Mouse (Mus musculus) hindbrain, embryonic 13.5 days (tissue): Measurements from ENCODE around the gene Chchd1. TPM values are rescaled to one million over a fixed set of nuclear protein-coding genes. Genes with fewer than 3 reads are reported as not detected.

Source experiments
- ATAC-seq: fragments of 200-750 bp; cut with Nextera tagmentation; 2 replicates; pipeline ENCODE4 v1.8.0; 2017; ENCODE audit warnings: moderate TSS enrichment; ENCODE audit not compliant: low FRiP score
- H3K27ac ChIP-seq: fragments of 300-500 bp; sonication (generic); 2 replicates; pipeline ENCODE4 v1.5.1; 2015; ENCODE audit warnings: inconsistent platforms, mild to moderate bottlenecking, moderate library complexity
- H3K27me3 ChIP-seq: fragments of 300-500 bp; sonication (generic); 2 replicates; pipeline ENCODE4 v1.6.1; 2015; ENCODE audit warnings: mild to moderate bottlenecking, inconsistent platforms
- H3K36me3 ChIP-seq: fragments of 300-500 bp; sonication (generic); 2 replicates; pipeline ENCODE4 v1.6.1; 2015; ENCODE audit warnings: mild to moderate bottlenecking, inconsistent platforms
- H3K4me1 ChIP-seq: fragments of 300-500 bp; sonication (generic); replicated peaks from 2 replicates; pipeline ENCODE4 v1.6.1; 2015; ENCODE audit warnings: inconsistent platforms
- H3K4me2 ChIP-seq: fragments of 300-500 bp; sonication (generic); 2 replicates; pipeline ENCODE4 v1.6.1; 2015; ENCODE audit warnings: inconsistent platforms, mild to moderate bottlenecking, moderate library complexity
- H3K4me3 ChIP-seq: fragments of 300-500 bp; sonication (generic); 2 replicates; pipeline ENCODE4 v1.5.1; 2015; ENCODE audit warnings: mild to moderate bottlenecking, inconsistent platforms
- H3K9ac ChIP-seq: fragments of 300-500 bp; sonication (generic); 2 replicates; pipeline ENCODE4 v1.6.1; 2015; ENCODE audit warnings: mild to moderate bottlenecking, inconsistent platforms
- H3K9me3 ChIP-seq: fragments of 300-500 bp; sonication (generic); 2 replicates; pipeline ENCODE4 v1.6.1; 2016; ENCODE audit warnings: inconsistent platforms
- WGBS: fragments of 180-500 bp; shearing (Covaris S2); methylation state at CpG from one replicate; pipeline ENCODE4 v1.1.7; 2015; 5-methylcytosine and 5-hydroxymethylcytosine counted together
- microRNA-seq: library from miRNA; unstranded; fragments of <30 nt; microRNA quantifications from one replicate; pipeline ENCODE4, GENCODE M21; 2016
- polyA plus RNA-seq: library from polyadenylated mRNA; unstranded; fragments of >200 nt; fragmentation: Nextera tagmentation; extraction: Ambion mirVana; gene quantifications from 2 replicates; pipeline ENCODE4 v1.2.1, GENCODE M21; 2015

Gene Chchd1
- polyA plus RNA-seq, 1 experiment from 2014 or later = 200 TPM

GRCm38 (mm10) chr14:20750503-20750902, 47.7 kb downstream of the Chchd1 start:
- H3K27ac ChIP-seq = no peak overlapping the region
- H3K4me1 ChIP-seq = 0 out of 2 replicates have a peak, but pooled peaks cover 2% of the 10 kb centered on the region
- no peak overlapping the region for H3K4me2 ChIP-seq
- no peak overlapping the region for H3K9ac ChIP-seq
- no peak overlapping the region for H3K4me3 ChIP-seq
- 92% methylated on average over 5 of the region's 5 CpGs for WGBS
- ATAC-seq = no peak
- H3K36me3 ChIP-seq = peaks cover 43% of the 10 kb centered on the region
- H3K27me3 ChIP-seq = no peaks in the 10 kb centered on the region
- H3K9me3 ChIP-seq = no peaks in the 10 kb centered on the region

GRCm38 (mm10) chr14:20753792-20754191, 51.0 kb downstream of the Chchd1 start:
- Histone ChIP-seq H3K36me3 (peaks cover 58% of the 10 kb centered on the region), H3K4me3 (no peak overlapping the region), H3K4me1 (no peaks in the 10 kb centered on the region), H3K27me3 (no peaks in the 10 kb centered on the region), H3K4me2 (no peak overlapping the region), H3K9ac (no peak overlapping the region), H3K9me3 (no peaks in the 10 kb centered on the region), H3K27ac (no peak overlapping the region)
- ATAC-seq = no peak
- WGBS = 90% methylated on average over 3 of the region's 3 CpGs

Small RNA genes lying within 50 kb of the gene (microRNA-seq; reads per million reads assigned to microRNA genes)
- gene Mir6946 = 1.4 reads per million

Other genes with a start within 250 kb of the Chchd1 start
- gene Anxa7, start 222.9 kb upstream of the Chchd1 start, polyA plus RNA-seq = 11.7 and 13.2 TPM in 2 replicates
- gene Mss51, start 206.1 kb upstream of the Chchd1 start, polyA plus RNA-seq = 0.41 and 0.82 TPM in 2 replicates
- gene Ppp3cb, start 156.4 kb upstream of the Chchd1 start, polyA plus RNA-seq = 81.1 and 86.1 TPM in 2 replicates
- 9.3 and 12.1 TPM in 2 replicates for gene Usp54, start 61.9 kb upstream of the Chchd1 start, polyA plus RNA-seq
- gene Myoz1, start 46.5 kb upstream of the Chchd1 start, polyA plus RNA-seq = 0.30 TPM in 1 of 2 replicates, not detected in the other
- gene Synpo2l, start 34.7 kb upstream of the Chchd1 start, polyA plus RNA-seq = 0.23 and 0.30 TPM in 2 replicates
- gene Sec24c, start 28.7 kb upstream of the Chchd1 start, polyA plus RNA-seq = 89.8 and 90.0 TPM in 2 replicates
- gene Fut11, start 8.0 kb upstream of the Chchd1 start, polyA plus RNA-seq = 27.2 and 29.3 TPM in 2 replicates
- 45.3 and 46.2 TPM in 2 replicates for gene Zswim8, start 4.5 kb downstream of the Chchd1 start, polyA plus RNA-seq
- 16.7 and 19.1 TPM in 2 replicates for gene Ndst2, start 31.6 kb downstream of the Chchd1 start, polyA plus RNA-seq
- 116 and 131 TPM in 2 replicates for gene Camk2g, start 91.1 kb downstream of the Chchd1 start, polyA plus RNA-seq
- gene Plau, start 133.7 kb downstream of the Chchd1 start, polyA plus RNA-seq = 0.40 and 0.45 TPM in 2 replicates
- gene Vcl, start 226.4 kb downstream of the Chchd1 start, polyA plus RNA-seq = 15.4 and 17.0 TPM in 2 replicates